Mouse (Mus musculus) bone marrow, adult 2 months (tissue): ENCODE results near the gene Mrpl4.

Experiments used
- CTCF ChIP-seq: fragments of 200-500 bp; IDR thresholded peaks from 2 replicates; pipeline ENCODE4 v1.5.1; 2011; ENCODE audit warnings: low read length, control low read depth; ENCODE audit not compliant: control insufficient read depth, insufficient read depth
- POLR2A ChIP-seq: fragments of 200-500 bp; IDR thresholded peaks from 2 replicates; pipeline ENCODE4 v1.6.1; 2011; ENCODE audit warnings: low read depth, mild to moderate bottlenecking, control low read depth, low read length, borderline replicate concordance; ENCODE audit not compliant: control insufficient read depth

- TF ChIP-seq CTCF (no peak), POLR2A (peak; percentile 20; the same call in 1 of the 2 replicates)
These were observed 29.4 kb downstream of the Mrpl4 start, which contains the start of gene Icam5 for GRCm38 (mm10) chr9:21031896-21032351.
